Mouse (Mus musculus) hematopoietic multipotent progenitor cell, adult 10-12 weeks (in vitro differentiated cells): ENCODE results near the gene Trim52. TPM values are rescaled to one million over a fixed set of nuclear protein-coding genes. Genes with fewer than 3 reads are reported as not detected.

Experiments used
- polyA plus RNA-seq: library from polyadenylated mRNA; stranded (reverse); fragments of >175 nt; gene quantifications from 2 replicates; pipeline ENCODE4 v1.2.3, GENCODE M21; 2012; ENCODE audit warnings: low replicate concordance

The Trim52 gene
- polyA plus RNA-seq, result not detected in 2 replicates

DNA sequence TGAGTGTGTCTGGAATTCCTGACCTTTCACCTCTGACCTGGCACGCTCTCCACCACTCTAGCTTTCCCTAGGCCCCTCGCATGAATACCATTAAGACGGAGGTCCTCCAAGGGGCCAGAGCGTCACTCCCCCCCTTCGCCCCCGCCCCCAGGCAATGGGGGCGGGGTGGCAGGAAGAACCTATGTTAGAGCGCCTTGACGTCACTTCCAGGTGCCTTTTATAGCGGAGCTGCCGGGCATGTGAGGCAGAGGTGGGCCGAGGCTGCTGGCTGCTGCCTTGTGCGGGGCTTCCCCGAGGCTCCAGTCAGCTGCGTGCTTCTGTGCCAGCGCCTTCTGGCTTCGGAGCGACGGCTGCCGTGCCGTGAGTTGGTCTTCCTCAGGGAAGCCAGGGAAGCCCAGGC lies at the start of gene Trim52:
Gene Trim52, plus strand, starts transcription at position 219 of the 400 bp plus-strand sequence.

Other genes with a start within 250 kb of the Trim52 start
- gene Spry2, start 209.4 kb upstream of the Trim52 start, polyA plus RNA-seq, result 3.7 and 4.5 TPM in 2 replicates